Mouse (Mus musculus) frontal cortex, postnatal 10 days (tissue): ENCODE results near the gene Angptl1.

Source experiments
- DNase-seq, 2 experiments: peaks; one replicate each; pipeline ENCODE4 v3.0.0; 2022; ENCODE audit warnings: low spot score in 2 of 2, mixed read lengths in 1 of 2

The Angptl1 gene

DNA sequence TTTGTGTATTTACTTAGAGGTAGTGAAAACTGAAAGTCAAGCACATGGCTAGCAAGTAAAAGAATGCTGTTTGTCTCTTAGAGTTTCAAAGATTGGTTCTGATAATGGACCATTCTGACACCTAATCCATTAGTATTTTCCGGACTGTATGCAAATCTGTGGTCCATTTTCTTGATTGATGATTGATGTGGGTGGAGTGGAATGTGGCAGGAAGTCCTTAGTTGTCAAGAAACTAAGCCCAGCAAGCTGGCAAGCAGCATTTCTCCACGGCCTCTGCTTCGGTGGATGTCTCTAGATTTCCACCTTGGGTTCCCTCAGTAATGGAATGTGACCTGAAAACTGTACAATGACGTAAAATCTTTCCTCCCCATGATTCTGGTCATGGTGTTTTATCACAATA, 32.3 kb downstream of the Angptl1 start:
- no peak for DNase-seq

DNA sequence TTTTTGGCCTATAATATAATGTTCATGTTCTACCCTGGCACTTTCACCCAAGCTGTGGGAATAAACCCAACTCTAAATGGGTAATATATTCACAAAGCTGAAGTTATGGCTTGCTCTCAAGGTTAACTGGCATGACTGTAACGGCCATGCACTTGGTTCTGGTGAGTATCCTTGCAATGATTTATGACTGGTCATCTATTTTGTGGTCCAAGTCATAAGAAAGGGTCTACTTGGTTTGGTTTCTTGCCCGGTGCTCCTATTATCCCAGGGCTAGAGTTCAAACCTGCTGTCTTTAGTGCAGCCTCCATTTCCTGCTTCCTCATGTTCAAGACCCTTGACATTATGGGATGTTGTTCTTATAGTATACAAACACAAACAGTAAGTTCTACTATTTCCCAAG, 46.4 kb downstream of the Angptl1 start:
- DNase-seq, result no peak

DNA sequence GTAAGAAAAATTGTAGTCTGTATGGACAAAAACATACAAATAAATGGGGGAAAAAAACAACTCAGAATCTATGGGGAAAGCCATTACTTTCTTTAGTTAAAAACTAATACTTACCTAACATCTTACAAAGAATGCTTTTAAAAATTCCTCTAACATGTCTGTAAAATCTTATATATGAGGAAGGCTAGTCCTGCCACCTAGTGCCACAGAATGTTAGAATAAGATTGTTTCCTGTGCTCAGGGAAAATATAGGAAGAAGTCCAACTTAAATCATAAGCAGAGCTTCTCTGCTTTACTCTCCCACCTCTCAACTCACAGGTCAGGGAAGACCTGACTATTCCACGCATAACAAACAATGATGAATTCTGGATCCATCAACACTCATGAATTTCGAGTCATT, 47.5 kb downstream of the Angptl1 start:
- DNase-seq, result no peak

GRCm38 (mm10) chr1:156888830-156889229, 50.5 kb downstream of the Angptl1 start:
- no peak for DNase-seq

DNA sequence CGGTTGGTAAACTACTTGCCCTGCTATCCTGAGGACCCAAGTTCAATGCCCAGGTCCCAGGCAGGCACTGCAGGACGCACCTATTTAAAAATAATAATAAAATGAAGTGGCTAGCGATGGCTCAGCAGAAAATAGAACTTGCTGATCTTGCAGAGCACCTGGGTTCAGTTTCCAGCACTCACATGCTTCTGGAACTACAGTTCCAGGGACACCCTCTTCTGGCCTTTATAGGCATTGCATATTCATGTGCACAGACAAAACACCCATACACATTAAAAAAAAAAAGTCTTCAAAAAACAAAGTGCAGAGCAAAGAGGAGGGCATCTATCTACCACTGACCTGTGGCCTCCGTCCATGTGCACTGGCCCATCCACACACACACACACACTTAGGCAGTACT, 53.2 kb downstream of the Angptl1 start:
- DNase-seq, result no peak

- DNase-seq, result no peak
Observed at GRCm38 (mm10) chr1:156901689-156902088, 63.3 kb downstream of the Angptl1 start.

- DNase-seq, result no peak
Observed at GRCm38 (mm10) chr1:156903899-156904298, 65.5 kb downstream of the Angptl1 start.

- no peak for DNase-seq
Observed at GRCm38 (mm10) chr1:156905660-156906059, 67.3 kb downstream of the Angptl1 start.

DNA sequence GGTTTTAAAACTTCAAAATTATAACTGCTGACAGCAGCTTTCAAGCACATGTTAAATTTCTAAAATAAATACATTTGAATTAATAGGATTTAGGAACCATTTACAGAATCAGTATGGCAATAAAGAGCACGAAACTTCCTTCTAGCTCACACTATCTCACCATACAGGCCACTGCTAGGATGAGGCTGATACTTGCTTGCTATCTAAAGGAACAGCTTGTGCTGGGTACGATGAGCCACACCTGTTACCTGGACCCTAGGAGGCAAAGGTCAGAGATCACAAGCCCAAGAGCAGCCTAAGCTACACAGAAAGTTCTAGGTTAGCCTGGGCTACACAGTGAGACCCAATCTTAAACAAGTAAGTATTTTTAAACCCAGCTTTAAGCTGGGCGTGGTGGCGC, 70.9 kb downstream of the Angptl1 start:
- DNase-seq, result no peak

DNA sequence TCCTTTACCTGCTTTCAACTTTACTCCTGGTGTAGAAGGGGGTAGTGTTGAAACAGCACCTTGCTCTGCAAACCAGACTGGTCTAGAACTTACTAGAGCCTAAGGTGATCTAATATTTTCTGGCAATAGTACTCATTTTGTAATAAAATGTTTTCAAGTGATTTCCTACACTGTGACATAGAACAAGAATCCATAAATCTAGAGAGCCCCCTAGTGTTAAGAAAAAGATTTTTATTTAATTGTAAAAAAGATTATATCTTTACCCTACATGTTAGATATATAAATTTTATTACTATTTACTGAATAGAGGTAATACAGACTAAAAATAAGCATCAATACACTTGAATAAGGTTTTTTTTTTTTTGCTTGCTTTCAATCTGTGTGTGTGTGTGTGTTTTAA, 71.5 kb downstream of the Angptl1 start:
- DNase-seq, result no peak
